In the genomic region with DNA sequence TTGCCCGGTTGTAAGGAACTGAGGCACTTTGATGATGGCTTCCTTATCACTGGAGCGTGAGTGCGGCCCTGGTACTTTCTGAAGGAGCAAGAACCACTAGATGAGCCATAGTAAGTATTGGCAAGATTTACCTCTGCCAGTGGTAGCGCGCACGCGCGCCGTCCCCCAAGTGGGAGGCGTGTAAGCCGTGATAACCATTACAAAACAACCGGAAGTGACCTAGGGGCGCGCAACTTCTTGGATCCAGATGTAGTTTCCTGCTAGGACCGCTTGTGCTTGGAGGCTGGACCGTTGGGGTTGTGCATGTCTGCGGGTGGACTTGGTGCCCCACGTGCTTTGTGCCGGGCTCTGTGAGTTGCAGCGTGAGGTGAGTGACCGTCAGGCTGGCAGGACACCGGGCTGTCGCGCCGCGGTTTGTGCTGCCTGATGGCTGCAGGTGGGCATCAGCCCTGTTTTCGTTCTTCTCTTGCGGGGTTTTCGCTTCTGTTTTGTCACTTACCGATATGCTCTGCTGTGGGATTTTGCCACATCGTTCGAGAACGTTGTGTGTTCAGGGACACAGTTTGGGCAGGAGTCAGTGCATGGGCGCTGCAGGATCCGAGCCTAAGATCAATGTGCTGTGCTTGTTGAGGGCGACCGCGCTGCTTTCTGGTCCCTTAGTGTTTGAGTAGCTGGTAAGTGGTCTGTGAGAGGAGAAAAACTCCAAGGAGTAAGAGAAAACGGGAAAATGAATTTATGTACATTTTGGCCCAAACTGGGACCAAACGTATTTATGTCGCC, we compare ENCODE assay signal across 7 mouse cellular contexts. TPM values are rescaled to one million over a fixed set of nuclear protein-coding genes. Genes with fewer than 3 reads are reported as not detected.
A peak's percentile ranks its signal among the peaks of the same experiment; 100 is the strongest.
DNase-seq lines count a peak whose midpoint lies in the region; ATAC-seq lines count a peak whose summit lies in the region.

A gene (plus strand): TSS at position 197 of the 780 bp plus-strand sequence.

- no peaks in the 10 kb centered on the region for H3K36me3 ChIP-seq in embryonic facial prominence, embryonic 12.5 days
- H3K36me3 ChIP-seq in limb, embryonic 11.5 days (ENCODE audit: control insufficient read depth, insufficient read depth, low read length): no peaks in the 10 kb centered on the region
- no peaks in the 10 kb centered on the region for H3K36me3 ChIP-seq in midbrain, embryonic 14.5 days (ENCODE audit: control insufficient read depth, insufficient read depth, low read length)

- under 1% methylated on average over 41 of the region's 41 CpGs for WGBS in embryonic facial prominence, embryonic 12.5 days
- under 1% methylated on average over 41 of the region's 41 CpGs for WGBS in limb, embryonic 11.5 days
- WGBS in midbrain, embryonic 14.5 days: 1% methylated on average over 41 of the region's 41 CpGs

- ATAC-seq in embryonic facial prominence, embryonic 12.5 days (ENCODE audit: insufficient number of reproducible peaks, insufficient read depth, low FRiP score, low TSS enrichment): peak; percentile 94
- ATAC-seq in limb, embryonic 11.5 days (ENCODE audit: insufficient number of reproducible peaks, low FRiP score, low TSS enrichment, low read depth): peak; percentile 99
- ATAC-seq in midbrain, embryonic 14.5 days (ENCODE audit: low FRiP score, low TSS enrichment): peak; percentile 97

- DNase-seq in adrenal gland, postnatal 25 days: peak; percentile 88
- DNase-seq in heart, adult 11 months: peak; percentile 99
- DNase-seq in kidney, adult 18-20 months: peak; percentile 92
- DNase-seq in limb, embryonic 11.5 days (ENCODE audit: low spot score): peak; percentile 91
- peak; percentile 98 for DNase-seq in midbrain, embryonic 14.5 days
- peak; percentile 78 to 80 for DNase-seq in spleen, adult 18-20 months

- no peaks in the 10 kb centered on the region for H3K4me1 ChIP-seq in embryonic facial prominence, embryonic 12.5 days
- H3K4me1 ChIP-seq in limb, embryonic 11.5 days (ENCODE audit: control insufficient read depth, insufficient read depth, low read length): no peaks in the 10 kb centered on the region
- peaks cover 8% of the 10 kb centered on the region for H3K4me1 ChIP-seq in midbrain, embryonic 14.5 days (ENCODE audit: control insufficient read depth, insufficient read depth, low read length)

- 0 out of 2 replicates have a peak within 1 kb of the TSS, but pooled peaks have one; percentile 41 for H3K27ac ChIP-seq in embryonic facial prominence, embryonic 12.5 days
- H3K27ac ChIP-seq in limb, embryonic 11.5 days (replicated peaks; ENCODE audit: low read depth, low read length): no peak within 1 kb of the TSS
- peak within 1 kb of the TSS; percentile 70 for H3K27ac ChIP-seq in midbrain, embryonic 14.5 days (replicated peaks; ENCODE audit: low read depth, low read length)

- H3K9me3 ChIP-seq in embryonic facial prominence, embryonic 12.5 days: no peaks in the 10 kb centered on the region
- no peaks in the 10 kb centered on the region for H3K9me3 ChIP-seq in limb, embryonic 11.5 days (ENCODE audit: control insufficient read depth, low read length)
- H3K9me3 ChIP-seq in midbrain, embryonic 14.5 days (ENCODE audit: control insufficient read depth, low read length): no peaks in the 10 kb centered on the region

- no peaks in the 10 kb centered on the region for H3K27me3 ChIP-seq in embryonic facial prominence, embryonic 12.5 days
- no peaks in the 10 kb centered on the region for H3K27me3 ChIP-seq in limb, embryonic 11.5 days (ENCODE audit: control insufficient read depth, insufficient read depth, low read length)
- H3K27me3 ChIP-seq in midbrain, embryonic 14.5 days (ENCODE audit: control insufficient read depth, insufficient read depth, low read length): no peaks in the 10 kb centered on the region

- H3K4me3 ChIP-seq in embryonic facial prominence, embryonic 12.5 days: peak within 1 kb of the TSS; percentile 66
- peak within 1 kb of the TSS; percentile 58 for H3K4me3 ChIP-seq in limb, embryonic 11.5 days (ENCODE audit: low read depth, low read length)
- H3K4me3 ChIP-seq in midbrain, embryonic 14.5 days (replicated peaks; ENCODE audit: low read depth, low read length): peak within 1 kb of the TSS; percentile 60

- peak within 1 kb of the TSS; percentile 63 for H3K9ac ChIP-seq in embryonic facial prominence, embryonic 12.5 days
- H3K9ac ChIP-seq in limb, embryonic 11.5 days (ENCODE audit: low read length): peak within 1 kb of the TSS; percentile 66
- peak within 1 kb of the TSS; percentile 65 for H3K9ac ChIP-seq in midbrain, embryonic 14.5 days (replicated peaks; ENCODE audit: low read length)

- H3K4me2 ChIP-seq in embryonic facial prominence, embryonic 12.5 days (replicated peaks): peak within 1 kb of the TSS; percentile 69
- peak within 1 kb of the TSS; percentile 40 for H3K4me2 ChIP-seq in limb, embryonic 11.5 days (ENCODE audit: low read depth, severe bottlenecking)
- H3K4me2 ChIP-seq in midbrain, embryonic 14.5 days (ENCODE audit: low read length): peak within 1 kb of the TSS; percentile 77

RNA-seq across cellular contexts. Expression of the gene that starts here (rescaled TPM):
- 16.4 and 19.0 TPM in 2 replicates for total RNA-seq in adrenal gland, postnatal 25 days (2021)
- 15.5 and 16.3 TPM in 2 replicates for polyA plus RNA-seq in embryonic facial prominence, embryonic 12.5 days (2016; fragmentation: Nextera tagmentation; extraction: Ambion mirVana)
- 16.8 and 20.6 TPM in 2 replicates for polyA plus RNA-seq in limb, embryonic 11.5 days (2014; fragmentation: Nextera tagmentation; extraction: Ambion mirVana)
- 18.5 and 19.5 TPM in 2 replicates for polyA plus RNA-seq in midbrain, embryonic 14.5 days (2014; fragmentation: Nextera tagmentation; extraction: Ambion mirVana)
